Mouse (Mus musculus) kidney, postnatal 10 days (tissue): ENCODE measurements around the gene Dpep2nb.

Experiments used
- DNase-seq: peaks from one replicate; pipeline ENCODE4 v3.0.0; 2021; ENCODE audit warnings: mixed read lengths

The Dpep2nb gene

DNA sequence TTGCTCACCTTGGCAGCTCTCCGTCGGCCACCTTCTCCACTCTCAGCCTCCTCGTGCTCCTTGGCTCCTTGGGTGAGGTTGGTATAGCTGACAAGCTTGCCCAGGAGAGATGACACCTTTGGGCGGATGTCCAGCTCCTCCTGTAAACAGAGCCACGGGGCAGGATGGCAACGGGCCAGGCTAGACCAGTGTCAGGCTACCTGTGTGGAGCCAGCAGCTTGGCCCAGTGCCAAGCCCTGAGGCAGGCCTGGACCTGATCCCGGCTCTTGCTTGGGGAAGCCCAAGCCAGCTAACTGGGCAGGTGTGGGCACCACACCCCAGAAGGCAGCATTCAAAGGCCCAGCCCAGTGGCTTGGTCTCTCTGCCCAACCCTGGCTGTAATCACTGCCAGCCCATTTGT, 46.4 kb downstream of the Dpep2nb start:
- peak; percentile 89 for DNase-seq

GRCm38 (mm10) chr8:105957813-105958212, 48.0 kb downstream of the Dpep2nb start:
- DNase-seq = peak; percentile 71

DNA sequence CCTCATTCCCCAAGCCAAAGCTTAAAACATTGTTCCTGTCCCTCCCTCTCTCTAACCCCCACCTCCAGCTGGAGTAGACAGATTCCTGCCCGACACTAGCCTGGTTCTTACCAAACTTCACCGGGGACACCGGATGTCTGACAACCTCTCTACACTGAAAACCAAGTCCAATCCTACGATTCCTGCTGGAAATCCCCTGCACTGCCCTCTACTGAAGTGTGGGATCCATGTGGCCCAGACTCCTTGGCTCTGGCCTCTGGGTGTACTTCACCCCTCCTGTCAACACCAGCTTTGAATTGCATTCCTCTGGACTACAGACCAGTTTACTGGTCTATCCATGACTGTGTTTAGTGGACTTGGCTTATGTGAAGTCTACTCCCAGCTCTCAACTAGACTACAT, 49.2 kb downstream of the Dpep2nb start:
- no peak for DNase-seq

GRCm38 (mm10) chr8:105951057-105951659, 54.6 kb downstream of the Dpep2nb start:
- DNase-seq = peak; percentile 80

DNA sequence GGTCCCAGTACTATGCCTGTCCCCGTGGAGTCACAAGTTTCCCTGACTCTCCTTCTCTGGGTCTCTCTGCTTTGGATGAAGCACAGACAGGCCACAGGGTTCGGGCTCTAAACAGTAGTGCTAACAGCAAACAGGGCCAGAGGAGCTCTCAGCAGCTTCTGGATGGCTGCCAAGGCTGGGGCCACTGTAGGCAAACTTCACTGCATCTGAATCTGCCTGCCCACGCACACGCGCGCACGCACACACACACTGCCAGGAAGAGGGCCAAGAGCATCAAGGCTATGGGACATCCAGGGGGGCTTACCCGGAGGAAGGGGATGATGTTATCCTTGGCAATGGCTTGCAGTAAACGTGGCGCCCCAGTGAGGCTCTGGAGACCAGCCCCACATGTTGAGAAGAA, 56.4 kb downstream of the Dpep2nb start:
- peak; percentile 85 for DNase-seq
